Mouse (Mus musculus) liver, adult 2 months (tissue): ENCODE results near the gene Cdh4.

Experiments
- CTCF ChIP-seq: fragments of 200-500 bp; IDR thresholded peaks from 2 replicates; pipeline ENCODE4 v1.5.1; 2011; ENCODE audit warnings: low read depth, low read length, control low read depth
- POLR2A ChIP-seq: fragments of 200-500 bp; IDR thresholded peaks from 2 replicates; pipeline ENCODE4 v1.6.1; 2011; ENCODE audit warnings: low read length, control low read depth; ENCODE audit not compliant: insufficient read depth; ENCODE audit errors: extremely low read depth

GRCm38 (mm10) chr2:179934165-179934564 is 491.9 kb downstream of the Cdh4 start:
- no peak for TF ChIP-seq POLR2A
- TF ChIP-seq CTCF = no peak
